Mouse (Mus musculus) CH12.LX (cell line): ENCODE measurements around the gene Pitpnm3.

Source experiments
- BHLHE40 ChIP-seq: IDR thresholded peaks from 2 replicates; pipeline ENCODE4 v1.6.1; 2011; ENCODE audit warnings: mild to moderate bottlenecking, low read depth, low read length, improper control_type of control experiment
- CTCF ChIP-seq, 2 experiments: IDR thresholded peaks in 1 of 2; conservative IDR thresholded peaks in 1 of 2; 2 replicates each; pipeline ENCODE4 v1.5.1; 2011 to 2012; ENCODE audit warnings: low read depth in 2 of 2, low read length in 2 of 2, improper control_type of control experiment in 1 of 2, inconsistent platforms in 1 of 2, mild to moderate bottlenecking in 1 of 2, moderate library complexity in 1 of 2
- EP300 ChIP-seq: IDR thresholded peaks from 2 replicates; pipeline ENCODE4 v1.6.1; 2011; ENCODE audit warnings: low read length, improper control_type of control experiment
- ETS1 ChIP-seq: conservative IDR thresholded peaks from 2 replicates; pipeline ENCODE4 v1.6.1; 2012; ENCODE audit warnings: low read depth, mild to moderate bottlenecking, inconsistent platforms, low read length, improper control_type of control experiment, moderate library complexity
- HCFC1 ChIP-seq: IDR thresholded peaks from 2 replicates; pipeline ENCODE4 v1.6.1; 2012; ENCODE audit warnings: low read depth, mild to moderate bottlenecking, inconsistent platforms, low read length, improper control_type of control experiment
- MXI1 ChIP-seq: IDR thresholded peaks from 2 replicates; pipeline ENCODE4 v1.6.1; 2011; ENCODE audit warnings: mild to moderate bottlenecking, low read depth, low read length, improper control_type of control experiment
- POLR2A ChIP-seq: IDR thresholded peaks from 2 replicates; pipeline ENCODE4 v1.6.1; 2011; ENCODE audit warnings: low read depth, mild to moderate bottlenecking, improper control_type of control experiment, low read length
- POLR2AphosphoS2 ChIP-seq: IDR thresholded peaks from 2 replicates; pipeline ENCODE4 v1.6.1; 2011; ENCODE audit warnings: low read depth, low read length, improper control_type of control experiment
- RAD21 ChIP-seq: IDR thresholded peaks from 2 replicates; pipeline ENCODE4 v1.6.1; 2011; ENCODE audit warnings: low read depth, mild to moderate bottlenecking, low read length, improper control_type of control experiment, moderate library complexity
- SIN3A ChIP-seq: IDR thresholded peaks from 2 replicates; pipeline ENCODE4 v1.6.1; 2012; ENCODE audit warnings: low read length, improper control_type of control experiment, inconsistent platforms
- UBTF ChIP-seq: IDR thresholded peaks from 2 replicates; pipeline ENCODE4 v1.6.1; 2012; ENCODE audit warnings: low read depth, mild to moderate bottlenecking, inconsistent platforms, low read length, improper control_type of control experiment, moderate library complexity
- USF1 ChIP-seq: IDR thresholded peaks from 2 replicates; pipeline ENCODE4 v1.6.1; 2014; ENCODE audit warnings: low read depth, mild to moderate bottlenecking, inconsistent platforms, low read length, improper control_type of control experiment
- ZMIZ1 ChIP-seq: IDR thresholded peaks from 2 replicates; pipeline ENCODE4 v1.6.1; 2012; ENCODE audit warnings: low read depth, mild to moderate bottlenecking, inconsistent platforms, low read length, improper control_type of control experiment

DNA sequence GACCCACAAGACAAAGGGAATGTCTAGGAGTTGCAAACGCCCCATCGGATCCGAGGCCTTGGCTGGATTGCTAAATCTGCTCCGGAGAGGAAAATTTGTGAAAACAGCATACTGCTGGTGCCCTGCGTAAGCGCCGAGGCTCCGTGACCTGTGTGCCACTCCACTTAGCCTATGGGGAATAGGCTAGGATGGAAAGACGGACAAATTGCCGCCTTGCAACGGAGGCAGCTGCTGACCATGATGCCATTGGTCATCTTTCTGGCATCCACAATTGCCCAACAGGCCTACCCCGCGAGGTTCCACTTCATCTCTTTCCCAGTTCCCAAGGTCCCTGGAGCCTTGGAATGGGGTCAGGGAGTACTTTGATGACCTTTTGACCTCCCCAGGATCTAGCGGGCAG, 92.9 kb downstream of the Pitpnm3 start:
- TF ChIP-seq POLR2A = no peak
- TF ChIP-seq HCFC1 = no peak
- TF ChIP-seq SIN3A = no peak
- no peak for TF ChIP-seq CTCF (conservative IDR thresholded peaks at IDR 0.05 in 1 of 2, IDR thresholded peaks at IDR 0.05 in 1 of 2; ENCODE audit: low read depth in 2 of 2, low read length in 2 of 2)
- TF ChIP-seq EP300 = no peak
- no peak for TF ChIP-seq USF1
- no peak for TF ChIP-seq BHLHE40
- no peak for TF ChIP-seq ETS1
- TF ChIP-seq UBTF = no peak
- no peak for TF ChIP-seq MXI1
- no peak for TF ChIP-seq ZMIZ1
- TF ChIP-seq POLR2AphosphoS2 = no peak
- no peak for TF ChIP-seq RAD21
